Mouse (Mus musculus) liver, embryonic 15.5 days (tissue): ENCODE data around the gene Ube2g2. TPM values are rescaled to one million over a fixed set of nuclear protein-coding genes. Genes with fewer than 3 reads are reported as not detected.

Experiments
- ATAC-seq: fragments of 200-750 bp; cut with Nextera tagmentation; 2 replicates; pipeline ENCODE4 v1.8.0; 2017; ENCODE audit warnings: moderate number of reproducible peaks, mild to moderate bottlenecking, moderate library complexity; ENCODE audit not compliant: insufficient read depth
- H3K27ac ChIP-seq: fragments of 300-500 bp; sonication (generic); replicated peaks from 2 replicates; pipeline ENCODE4 v1.5.1; 2015; ENCODE audit warnings: mild to moderate bottlenecking, inconsistent platforms
- H3K27me3 ChIP-seq: fragments of 300-500 bp; sonication (generic); 2 replicates; pipeline ENCODE4 v1.6.1; 2015; ENCODE audit warnings: mild to moderate bottlenecking, inconsistent platforms
- H3K36me3 ChIP-seq: fragments of 300-500 bp; sonication (generic); replicated peaks from 2 replicates; pipeline ENCODE4 v1.6.1; 2015; ENCODE audit warnings: moderate library complexity, mild to moderate bottlenecking, inconsistent platforms
- H3K4me1 ChIP-seq: fragments of 300-500 bp; sonication (generic); replicated peaks from 2 replicates; pipeline ENCODE4 v1.6.1; 2015; ENCODE audit warnings: inconsistent platforms
- H3K4me2 ChIP-seq: fragments of 300-500 bp; sonication (generic); 2 replicates; pipeline ENCODE4 v1.6.1; 2015; ENCODE audit warnings: moderate library complexity, mild to moderate bottlenecking, inconsistent platforms
- H3K4me3 ChIP-seq: fragments of 300-500 bp; sonication (generic); replicated peaks from 2 replicates; pipeline ENCODE4 v1.5.1; 2015; ENCODE audit warnings: mild to moderate bottlenecking, inconsistent platforms
- H3K9ac ChIP-seq: fragments of 300-500 bp; sonication (generic); 2 replicates; pipeline ENCODE4 v1.6.1; 2015; ENCODE audit warnings: moderate library complexity, mild to moderate bottlenecking, inconsistent platforms
- H3K9me3 ChIP-seq: fragments of 300-500 bp; sonication (generic); replicated peaks from 2 replicates; pipeline ENCODE4 v1.6.1; 2016; ENCODE audit warnings: inconsistent platforms
- WGBS: fragments of 180-500 bp; shearing (Covaris S2); methylation state at CpG from one replicate; pipeline ENCODE4 v1.1.7; 2015; ENCODE audit warnings: mixed read lengths; ENCODE audit not compliant: insufficient replicate concordance; 5-methylcytosine and 5-hydroxymethylcytosine counted together
- polyA plus RNA-seq: library from polyadenylated mRNA; unstranded; fragments of >200 nt; fragmentation: Nextera tagmentation; extraction: Ambion mirVana; gene quantifications from 2 replicates; pipeline ENCODE4 v1.2.1, GENCODE M21; 2015

Ube2g2 gene
- polyA plus RNA-seq, 1 experiment from 2014 or later = 47.0 TPM

GRCm38 (mm10) chr10:77606855-77607254 is 15.2 kb upstream of the Ube2g2 start:
- peaks cover 51% of the 10 kb centered on the region for H3K4me1 ChIP-seq
- no peaks in the 10 kb centered on the region for H3K9me3 ChIP-seq
- 13% methylated on average over 7 of the region's 7 CpGs for WGBS
- peak overlapping the region; percentile 77 for H3K9ac ChIP-seq
- H3K27ac ChIP-seq = peak overlapping the region; percentile 94
- no peaks in the 10 kb centered on the region for H3K27me3 ChIP-seq
- peaks cover 36% of the 10 kb centered on the region for H3K36me3 ChIP-seq
- peak overlapping the region; percentile 97 for H3K4me2 ChIP-seq
- peak overlapping the region; percentile 71 for H3K4me3 ChIP-seq
- ATAC-seq = peak; percentile 9

GRCm38 (mm10) chr10:77607441-77607840 is 14.6 kb upstream of the Ube2g2 start:
- H3K9me3 ChIP-seq = no peaks in the 10 kb centered on the region
- H3K4me2 ChIP-seq = peak overlapping the region; percentile 97
- ATAC-seq = no peak
- H3K36me3 ChIP-seq = peaks cover 42% of the 10 kb centered on the region
- peak overlapping the region; percentile 71 for H3K4me3 ChIP-seq
- 56% methylated on average over 5 of the region's 5 CpGs for WGBS
- peak overlapping the region; percentile 77 for H3K9ac ChIP-seq
- H3K27ac ChIP-seq = peak overlapping the region; percentile 94
- H3K27me3 ChIP-seq = no peaks in the 10 kb centered on the region
- peaks cover 51% of the 10 kb centered on the region for H3K4me1 ChIP-seq

- Histone ChIP-seq H3K4me2 (no peak overlapping the region; the same call in 1 of the 2 replicates), H3K27ac (no peak overlapping the region), H3K4me3 (no peak overlapping the region), H3K36me3 (peaks cover 53% of the 10 kb centered on the region), H3K27me3 (no peaks in the 10 kb centered on the region), H3K9me3 (no peaks in the 10 kb centered on the region), H3K9ac (no peak overlapping the region), H3K4me1 (peaks cover 57% of the 10 kb centered on the region)
- ATAC-seq = no peak
- 89% methylated on average over 8 of the region's 8 CpGs for WGBS
Observed at GRCm38 (mm10) chr10:77608589-77608988, 13.5 kb upstream of the Ube2g2 start.

- Histone ChIP-seq H3K4me3 (no peak overlapping the region), H3K4me1 (peaks cover 54% of the 10 kb centered on the region), H3K9ac (no peak overlapping the region), H3K36me3 (peaks cover 70% of the 10 kb centered on the region), H3K4me2 (no peak overlapping the region), H3K9me3 (no peaks in the 10 kb centered on the region), H3K27ac (peak overlapping the region; percentile 48; the same call in 1 of the 2 replicates), H3K27me3 (no peaks in the 10 kb centered on the region)
- WGBS = 82% methylated on average over 8 of the region's 8 CpGs
- no peak for ATAC-seq
Observed at GRCm38 (mm10) chr10:77610221-77610961, 11.7 kb upstream of the Ube2g2 start.

GRCm38 (mm10) chr10:77613409-77613808 is 8.7 kb upstream of the Ube2g2 start:
- no peaks in the 10 kb centered on the region for H3K9me3 ChIP-seq
- peaks cover 40% of the 10 kb centered on the region for H3K4me1 ChIP-seq
- H3K27ac ChIP-seq = peak overlapping the region; percentile 66
- peaks cover 89% of the 10 kb centered on the region for H3K36me3 ChIP-seq
- H3K27me3 ChIP-seq = no peaks in the 10 kb centered on the region
- 50% methylated on average over 3 of the region's 3 CpGs for WGBS
- no peak overlapping the region for H3K9ac ChIP-seq
- no peak overlapping the region for H3K4me3 ChIP-seq
- ATAC-seq = no peak
- no peak overlapping the region for H3K4me2 ChIP-seq

- no peaks in the 10 kb centered on the region for H3K9me3 ChIP-seq
- WGBS = 73% methylated on average over 8 of the region's 8 CpGs
- H3K4me1 ChIP-seq = peaks cover 27% of the 10 kb centered on the region
- H3K27ac ChIP-seq = no peak overlapping the region
- H3K4me3 ChIP-seq = no peak overlapping the region
- H3K4me2 ChIP-seq = no peak overlapping the region
- no peak for ATAC-seq
- no peaks in the 10 kb centered on the region for H3K27me3 ChIP-seq
- peaks cover 75% of the 10 kb centered on the region for H3K36me3 ChIP-seq
- H3K9ac ChIP-seq = no peak overlapping the region
Observed at GRCm38 (mm10) chr10:77615647-77616046, 6.4 kb upstream of the Ube2g2 start.

GRCm38 (mm10) chr10:77616166-77616565 is 5.9 kb upstream of the Ube2g2 start:
- H3K9ac ChIP-seq = no peak overlapping the region
- no peak overlapping the region for H3K4me3 ChIP-seq
- H3K4me2 ChIP-seq = no peak overlapping the region
- H3K36me3 ChIP-seq = peaks cover 70% of the 10 kb centered on the region
- peaks cover 24% of the 10 kb centered on the region for H3K4me1 ChIP-seq
- no peak for ATAC-seq
- no peaks in the 10 kb centered on the region for H3K27me3 ChIP-seq
- 85% methylated on average over 9 of the region's 9 CpGs for WGBS
- peak overlapping the region; percentile 65 for H3K27ac ChIP-seq
- no peaks in the 10 kb centered on the region for H3K9me3 ChIP-seq

GRCm38 (mm10) chr10:77616926-77617325 is 5.1 kb upstream of the Ube2g2 start:
- Histone ChIP-seq H3K36me3 (peaks cover 62% of the 10 kb centered on the region), H3K4me2 (no peak overlapping the region), H3K9ac (no peak overlapping the region), H3K4me3 (no peak overlapping the region), H3K27me3 (no peaks in the 10 kb centered on the region), H3K4me1 (peaks cover 32% of the 10 kb centered on the region), H3K27ac (peak overlapping the region; percentile 39; the same call in 1 of the 2 replicates), H3K9me3 (no peaks in the 10 kb centered on the region)
- ATAC-seq = peak; percentile 41; the same call in 1 of the 2 replicates
- 78% methylated on average over 7 of the region's 7 CpGs for WGBS

- peaks cover 31% of the 10 kb centered on the region for H3K36me3 ChIP-seq
- H3K27ac ChIP-seq = peak overlapping the region; percentile 96
- no peaks in the 10 kb centered on the region for H3K9me3 ChIP-seq
- H3K4me1 ChIP-seq = peaks cover 57% of the 10 kb centered on the region
- 63% methylated on average over 8 of the region's 8 CpGs for WGBS
- H3K9ac ChIP-seq = peak overlapping the region; percentile 98
- peak overlapping the region; percentile 95 for H3K4me3 ChIP-seq
- H3K27me3 ChIP-seq = no peaks in the 10 kb centered on the region
- ATAC-seq = 0 out of 2 replicates have a peak, but pooled peaks have one; percentile 0
- H3K4me2 ChIP-seq = peak overlapping the region; percentile 88
Observed at GRCm38 (mm10) chr10:77621546-77621945, 529 bp upstream of the Ube2g2 start.

GRCm38 (mm10) chr10:77623069-77623492 is 1.0 kb downstream of the Ube2g2 start:
- no peaks in the 10 kb centered on the region for H3K27me3 ChIP-seq
- peak overlapping the region; percentile 95 for H3K4me3 ChIP-seq
- WGBS = 11% methylated on average over 8 of the region's 8 CpGs
- ATAC-seq = no peak
- H3K27ac ChIP-seq = peak overlapping the region; percentile 96
- H3K4me1 ChIP-seq = peaks cover 60% of the 10 kb centered on the region
- peaks cover 18% of the 10 kb centered on the region for H3K36me3 ChIP-seq
- H3K9me3 ChIP-seq = no peaks in the 10 kb centered on the region
- peak overlapping the region; percentile 88 for H3K4me2 ChIP-seq
- H3K9ac ChIP-seq = peak overlapping the region; percentile 98

- H3K4me2 ChIP-seq = peak overlapping the region; percentile 88
- peaks cover 57% of the 10 kb centered on the region for H3K4me1 ChIP-seq
- H3K9ac ChIP-seq = 0 out of 2 replicates have a peak overlapping the region, but pooled peaks have one; percentile 15
- no peak for ATAC-seq
- peak overlapping the region; percentile 95 for H3K4me3 ChIP-seq
- peak overlapping the region; percentile 96 for H3K27ac ChIP-seq
- WGBS = 78% methylated on average over 10 of the region's 10 CpGs
- no peaks in the 10 kb centered on the region for H3K9me3 ChIP-seq
- H3K27me3 ChIP-seq = no peaks in the 10 kb centered on the region
- H3K36me3 ChIP-seq = peaks cover 22% of the 10 kb centered on the region
Observed at GRCm38 (mm10) chr10:77623639-77624400, 1.7 kb downstream of the Ube2g2 start.
